Mouse (Mus musculus): ENCODE measurements around the gene Mgst2. TPM values are rescaled to one million over a fixed set of nuclear protein-coding genes. Genes with fewer than 3 reads are reported as not detected.

Mgst2 gene
- polyA plus RNA-seq, 2 experiments: 2.8 to 19.0 TPM

GRCm38 (mm10) chr3:51635960-51636359 lies 24.2 kb upstream of the Mgst2 start:
- H3K9me3 ChIP-seq (ENCODE audit: control insufficient read depth, low read length): peaks cover 3% of the 10 kb centered on the region
- H3K9ac ChIP-seq (replicated peaks): no peak overlapping the region
- no peaks in the 10 kb centered on the region for H3K36me3 ChIP-seq (replicated peaks; ENCODE audit: control insufficient read depth, insufficient read depth, low read depth)
- no peak overlapping the region for H3K4me2 ChIP-seq (ENCODE audit: low read depth)
- peaks cover 0 to 4% of the 10 kb centered on the region in 2 experiments; a peak in 1 of 4 replicates for H3K4me1 ChIP-seq (replicated peaks; ENCODE audit: control insufficient read depth in 2 of 2, insufficient read depth in 2 of 2, low read length in 1 of 2)
- H3K4me3 ChIP-seq (ENCODE audit: insufficient read depth in 1 of 2, low read depth in 2 of 2, low read length in 2 of 2): no peak overlapping the region
- H3K27ac ChIP-seq: no peak overlapping the region
- no peak for DNase-seq (ENCODE audit: low read depth in 3 of 3, low spot score in 3 of 3)
- WGBS (ENCODE audit: insufficient replicate concordance): 53% methylated on average over 2 of the region's 2 CpGs
- no peak for ATAC-seq (ENCODE audit: insufficient read depth)
- no peak for TF ChIP-seq EP300 (IDR thresholded peaks at IDR 0.05; ENCODE audit: low read depth)
- TF ChIP-seq CTCF (IDR thresholded peaks at IDR 0.05; ENCODE audit: low read depth): no peak
- H3K27me3 ChIP-seq (ENCODE audit: control insufficient read depth, insufficient read depth, low read length): no peaks in the 10 kb centered on the region

- H3K36me3 ChIP-seq (replicated peaks; ENCODE audit: control insufficient read depth, insufficient read depth, low read depth): no peaks in the 10 kb centered on the region
- WGBS (ENCODE audit: insufficient replicate concordance): 35% methylated on average over 20 of the region's 20 CpGs
- H3K9ac ChIP-seq (replicated peaks): no peak overlapping the region
- H3K27ac ChIP-seq: no peak overlapping the region
- peak overlapping the region; percentile 38 to 39 for H3K4me3 ChIP-seq (ENCODE audit: insufficient read depth in 1 of 2, low read depth in 2 of 2, low read length in 2 of 2)
- no peak for DNase-seq (ENCODE audit: low read depth in 3 of 3, low spot score in 3 of 3)
- no peak for ATAC-seq (ENCODE audit: insufficient read depth)
- peaks cover 3% of the 10 kb centered on the region for H3K9me3 ChIP-seq (ENCODE audit: control insufficient read depth, low read length)
- no peaks in the 10 kb centered on the region for H3K27me3 ChIP-seq (ENCODE audit: control insufficient read depth, insufficient read depth, low read length)
- peaks cover 0 to 4% of the 10 kb centered on the region in 2 experiments; a peak in 1 of 4 replicates for H3K4me1 ChIP-seq (replicated peaks; ENCODE audit: control insufficient read depth in 2 of 2, insufficient read depth in 2 of 2, low read length in 1 of 2)
- TF ChIP-seq EP300 (IDR thresholded peaks at IDR 0.05; ENCODE audit: low read depth) (no peak), CTCF (IDR thresholded peaks at IDR 0.05; ENCODE audit: low read depth) (no peak)
- H3K4me2 ChIP-seq (ENCODE audit: low read depth): peak overlapping the region; percentile 48
Observed at GRCm38 (mm10) chr3:51636700-51637099, 23.5 kb upstream of the Mgst2 start.

GRCm38 (mm10) chr3:51637326-51637725 lies 22.8 kb upstream of the Mgst2 start:
- WGBS (ENCODE audit: insufficient replicate concordance): 79% methylated on average over 6 of the region's 6 CpGs
- no peak overlapping the region for H3K9ac ChIP-seq (replicated peaks)
- ATAC-seq (ENCODE audit: insufficient read depth) (no peak), DNase-seq (ENCODE audit: low read depth in 3 of 3, low spot score in 3 of 3) (no peak)
- peak overlapping the region; percentile 48; the same call in 1 of the 2 replicates for H3K4me2 ChIP-seq (ENCODE audit: low read depth)
- H3K36me3 ChIP-seq (replicated peaks; ENCODE audit: control insufficient read depth, insufficient read depth, low read depth): no peaks in the 10 kb centered on the region
- H3K27ac ChIP-seq: no peak overlapping the region
- H3K4me3 ChIP-seq (ENCODE audit: insufficient read depth in 1 of 2, low read depth in 2 of 2, low read length in 2 of 2): no peak overlapping the region
- H3K4me1 ChIP-seq (replicated peaks; ENCODE audit: control insufficient read depth in 2 of 2, insufficient read depth in 2 of 2, low read length in 1 of 2): peaks cover 0 to 4% of the 10 kb centered on the region in 2 experiments; a peak in 1 of 4 replicates
- TF ChIP-seq CTCF (IDR thresholded peaks at IDR 0.05; ENCODE audit: low read depth) (no peak), EP300 (IDR thresholded peaks at IDR 0.05; ENCODE audit: low read depth) (no peak)
- no peaks in the 10 kb centered on the region for H3K27me3 ChIP-seq (ENCODE audit: control insufficient read depth, insufficient read depth, low read length)
- H3K9me3 ChIP-seq (ENCODE audit: control insufficient read depth, low read length): peaks cover 3% of the 10 kb centered on the region

GRCm38 (mm10) chr3:51638260-51638659 lies 21.9 kb upstream of the Mgst2 start:
- H3K27ac ChIP-seq: no peak overlapping the region
- H3K27me3 ChIP-seq (ENCODE audit: control insufficient read depth, insufficient read depth, low read length): no peaks in the 10 kb centered on the region
- H3K9me3 ChIP-seq (ENCODE audit: control insufficient read depth, low read length): peaks cover 3% of the 10 kb centered on the region
- H3K36me3 ChIP-seq (replicated peaks; ENCODE audit: control insufficient read depth, insufficient read depth, low read depth): no peaks in the 10 kb centered on the region
- ATAC-seq (ENCODE audit: insufficient read depth) (peak; percentile 66; the same call in 1 of the 2 replicates), DNase-seq (ENCODE audit: low read depth in 3 of 3, low spot score in 3 of 3) (no peak)
- H3K4me1 ChIP-seq (replicated peaks; ENCODE audit: control insufficient read depth in 2 of 2, insufficient read depth in 2 of 2, low read length in 1 of 2): peaks cover 0 to 4% of the 10 kb centered on the region in 2 experiments; a peak in 1 of 4 replicates
- WGBS (ENCODE audit: insufficient replicate concordance): 33% methylated on average over 6 of the region's 6 CpGs
- TF ChIP-seq CTCF (IDR thresholded peaks at IDR 0.05; ENCODE audit: low read depth): no peak
- peak; percentile 54 for TF ChIP-seq EP300 (IDR thresholded peaks at IDR 0.05; ENCODE audit: low read depth)
- no peak overlapping the region for H3K9ac ChIP-seq (replicated peaks)
- H3K4me3 ChIP-seq (ENCODE audit: insufficient read depth in 1 of 2, low read depth in 2 of 2, low read length in 2 of 2): no peak overlapping the region
- H3K4me2 ChIP-seq (ENCODE audit: low read depth): no peak overlapping the region

- H3K4me2 ChIP-seq (ENCODE audit: low read depth): no peak overlapping the region
- DNase-seq (ENCODE audit: low read depth in 3 of 3, low spot score in 3 of 3) (no peak), ATAC-seq (ENCODE audit: insufficient read depth) (no peak)
- WGBS (ENCODE audit: insufficient replicate concordance): 64% methylated on average over 6 of the region's 6 CpGs
- H3K4me3 ChIP-seq (ENCODE audit: insufficient read depth in 1 of 2, low read depth in 2 of 2, low read length in 2 of 2): no peak overlapping the region
- peaks cover 0 to 6% of the 10 kb centered on the region in 2 experiments; a peak in 2 of 4 replicates for H3K4me1 ChIP-seq (replicated peaks; ENCODE audit: control insufficient read depth in 2 of 2, insufficient read depth in 2 of 2, low read length in 1 of 2)
- no peak overlapping the region for H3K9ac ChIP-seq (replicated peaks)
- H3K36me3 ChIP-seq (replicated peaks; ENCODE audit: control insufficient read depth, insufficient read depth, low read depth): no peaks in the 10 kb centered on the region
- H3K9me3 ChIP-seq (ENCODE audit: control insufficient read depth, low read length): no peaks in the 10 kb centered on the region
- H3K27me3 ChIP-seq (ENCODE audit: control insufficient read depth, insufficient read depth, low read length): no peaks in the 10 kb centered on the region
- no peak overlapping the region for H3K27ac ChIP-seq
- no peak for TF ChIP-seq CTCF (IDR thresholded peaks at IDR 0.05; ENCODE audit: low read depth)
Observed at GRCm38 (mm10) chr3:51645484-51645883, 14.7 kb upstream of the Mgst2 start.

Measured in liver, embryonic 14.5 days (tissue).